Mouse (Mus musculus) neural tube, embryonic 13.5 days (tissue): ENCODE data around the gene Rbfox3. TPM values are rescaled to one million over a fixed set of nuclear protein-coding genes. Genes with fewer than 3 reads are reported as not detected.
A peak's percentile ranks its signal among the peaks of the same experiment; 100 is the strongest.

Experiments used
- ATAC-seq: fragments of 200-750 bp; cut with Nextera tagmentation; 2 replicates; pipeline ENCODE4 v1.8.0; 2017; ENCODE audit warnings: low read depth, mild to moderate bottlenecking, moderate TSS enrichment, moderate library complexity
- H3K27ac ChIP-seq: fragments of 300-500 bp; sonication (generic); replicated peaks from 2 replicates; pipeline ENCODE4 v1.5.1; 2015; ENCODE audit warnings: moderate library complexity, mild to moderate bottlenecking, inconsistent platforms
- H3K27me3 ChIP-seq: fragments of 300-500 bp; sonication (generic); 2 replicates; pipeline ENCODE4 v1.6.1; 2015; ENCODE audit warnings: mild to moderate bottlenecking, inconsistent platforms
- H3K36me3 ChIP-seq: fragments of 300-500 bp; sonication (generic); 2 replicates; pipeline ENCODE4 v1.6.1; 2015; ENCODE audit warnings: mild to moderate bottlenecking, inconsistent platforms
- H3K4me1 ChIP-seq: fragments of 300-500 bp; sonication (generic); replicated peaks from 2 replicates; pipeline ENCODE4 v1.6.1; 2015; ENCODE audit warnings: inconsistent platforms
- H3K4me2 ChIP-seq: fragments of 300-500 bp; sonication (generic); 2 replicates; pipeline ENCODE4 v1.6.1; 2015; ENCODE audit warnings: inconsistent platforms, mild to moderate bottlenecking, moderate library complexity
- H3K4me3 ChIP-seq: fragments of 300-500 bp; sonication (generic); 2 replicates; pipeline ENCODE4 v1.5.1; 2015; ENCODE audit warnings: mild to moderate bottlenecking, inconsistent platforms
- H3K9ac ChIP-seq: fragments of 300-500 bp; sonication (generic); 2 replicates; pipeline ENCODE4 v1.6.1; 2015; ENCODE audit warnings: moderate library complexity, mild to moderate bottlenecking, inconsistent platforms
- H3K9me3 ChIP-seq: fragments of 300-500 bp; sonication (generic); 2 replicates; pipeline ENCODE4 v1.6.1; 2016; ENCODE audit warnings: inconsistent platforms
- WGBS: fragments of 180-500 bp; shearing (Covaris S2); methylation state at CpG from one replicate; pipeline ENCODE4 v1.1.7; 2015; 5-methylcytosine and 5-hydroxymethylcytosine counted together
- polyA plus RNA-seq: library from polyadenylated mRNA; unstranded; fragments of >200 nt; fragmentation: Nextera tagmentation; extraction: Ambion mirVana; gene quantifications from 2 replicates; pipeline ENCODE4 v1.2.1, GENCODE M21; 2015

The Rbfox3 gene
- polyA plus RNA-seq, 1 experiment from 2014 or later: 71.2 TPM

GRCm38 (mm10) chr11:118696226-118696930 is 215.0 kb downstream of the Rbfox3 start:
- no peak overlapping the region for H3K4me2 ChIP-seq
- no peaks in the 10 kb centered on the region for H3K27me3 ChIP-seq
- H3K9ac ChIP-seq: no peak overlapping the region; the same call in 1 of the 2 replicates
- H3K9me3 ChIP-seq: no peaks in the 10 kb centered on the region
- no peak overlapping the region for H3K4me3 ChIP-seq
- no peaks in the 10 kb centered on the region for H3K36me3 ChIP-seq
- peak overlapping the region; percentile 68 for H3K27ac ChIP-seq
- peaks cover 86% of the 10 kb centered on the region for H3K4me1 ChIP-seq
- 61% methylated on average over 16 of the region's 16 CpGs for WGBS
- ATAC-seq: no peak

GRCm38 (mm10) chr11:118693276-118693675 is 218.1 kb downstream of the Rbfox3 start:
- WGBS: 86% methylated on average over 7 of the region's 7 CpGs
- Histone ChIP-seq H3K9ac (no peak overlapping the region), H3K4me3 (no peak overlapping the region), H3K27ac (0 out of 2 replicates have a peak overlapping the region, but pooled peaks have one; percentile 79), H3K4me2 (no peak overlapping the region), H3K9me3 (no peaks in the 10 kb centered on the region), H3K27me3 (no peaks in the 10 kb centered on the region), H3K36me3 (no peaks in the 10 kb centered on the region), H3K4me1 (peaks cover 87% of the 10 kb centered on the region)
- ATAC-seq: no peak

- Histone ChIP-seq H3K4me1 (peaks cover 82% of the 10 kb centered on the region), H3K4me3 (no peak overlapping the region), H3K27me3 (no peaks in the 10 kb centered on the region), H3K9me3 (no peaks in the 10 kb centered on the region), H3K27ac (no peak overlapping the region), H3K4me2 (no peak overlapping the region), H3K9ac (no peak overlapping the region), H3K36me3 (no peaks in the 10 kb centered on the region)
- 87% methylated on average over 8 of the region's 8 CpGs for WGBS
- ATAC-seq: no peak
Measured at GRCm38 (mm10) chr11:118690262-118690661, 221.1 kb downstream of the Rbfox3 start.

GRCm38 (mm10) chr11:118685397-118685796 is 226.0 kb downstream of the Rbfox3 start:
- Histone ChIP-seq H3K36me3 (no peaks in the 10 kb centered on the region), H3K4me1 (peaks cover 74% of the 10 kb centered on the region), H3K27me3 (no peaks in the 10 kb centered on the region), H3K4me3 (no peak overlapping the region), H3K9me3 (no peaks in the 10 kb centered on the region), H3K9ac (no peak overlapping the region), H3K4me2 (peak overlapping the region; percentile 15; the same call in 1 of the 2 replicates), H3K27ac (peak overlapping the region; percentile 93)
- peak; percentile 76 for ATAC-seq
- WGBS: 1% methylated on average over 16 of the region's 16 CpGs

GRCm38 (mm10) chr11:118684665-118685064 is 226.7 kb downstream of the Rbfox3 start:
- H3K36me3 ChIP-seq: no peaks in the 10 kb centered on the region
- H3K9ac ChIP-seq: 0 out of 2 replicates have a peak overlapping the region, but pooled peaks have one; percentile 13
- WGBS: 71% methylated on average over 4 of the region's 4 CpGs
- H3K27ac ChIP-seq: peak overlapping the region; percentile 93
- no peak for ATAC-seq
- peaks cover 74% of the 10 kb centered on the region for H3K4me1 ChIP-seq
- H3K4me2 ChIP-seq: peak overlapping the region; percentile 15; the same call in 1 of the 2 replicates
- H3K9me3 ChIP-seq: no peaks in the 10 kb centered on the region
- no peaks in the 10 kb centered on the region for H3K27me3 ChIP-seq
- H3K4me3 ChIP-seq: no peak overlapping the region

GRCm38 (mm10) chr11:118680699-118681098 is 230.7 kb downstream of the Rbfox3 start:
- WGBS: 71% methylated on average over 10 of the region's 10 CpGs
- ATAC-seq: no peak
- 0 out of 2 replicates have a peak overlapping the region, but pooled peaks have one; percentile 22 for H3K9ac ChIP-seq
- peak overlapping the region; percentile 87 for H3K27ac ChIP-seq
- H3K36me3 ChIP-seq: no peaks in the 10 kb centered on the region
- no peak overlapping the region for H3K4me3 ChIP-seq
- H3K9me3 ChIP-seq: no peaks in the 10 kb centered on the region
- no peak overlapping the region for H3K4me2 ChIP-seq
- H3K4me1 ChIP-seq: peaks cover 78% of the 10 kb centered on the region
- no peaks in the 10 kb centered on the region for H3K27me3 ChIP-seq

GRCm38 (mm10) chr11:118679736-118680410 is 231.5 kb downstream of the Rbfox3 start:
- H3K4me3 ChIP-seq: no peak overlapping the region
- no peak for ATAC-seq
- H3K4me1 ChIP-seq: peaks cover 76% of the 10 kb centered on the region
- no peaks in the 10 kb centered on the region for H3K36me3 ChIP-seq
- H3K9me3 ChIP-seq: no peaks in the 10 kb centered on the region
- H3K9ac ChIP-seq: no peak overlapping the region
- H3K27ac ChIP-seq: peak overlapping the region; percentile 87
- H3K27me3 ChIP-seq: no peaks in the 10 kb centered on the region
- H3K4me2 ChIP-seq: no peak overlapping the region
- WGBS: 63% methylated on average over 24 of the region's 24 CpGs

- 12% methylated on average over 20 of the region's 20 CpGs for WGBS
- H3K27me3 ChIP-seq: no peaks in the 10 kb centered on the region
- H3K9ac ChIP-seq: no peak overlapping the region
- H3K36me3 ChIP-seq: no peaks in the 10 kb centered on the region
- peak; percentile 51; the same call in 1 of the 2 replicates for ATAC-seq
- no peaks in the 10 kb centered on the region for H3K9me3 ChIP-seq
- H3K4me2 ChIP-seq: peak overlapping the region; percentile 17; the same call in 1 of the 2 replicates
- H3K4me3 ChIP-seq: no peak overlapping the region
- H3K4me1 ChIP-seq: peaks cover 74% of the 10 kb centered on the region
- H3K27ac ChIP-seq: peak overlapping the region; percentile 87
Measured at GRCm38 (mm10) chr11:118678515-118679104, 232.8 kb downstream of the Rbfox3 start.

- Histone ChIP-seq H3K27me3 (no peaks in the 10 kb centered on the region), H3K27ac (peak overlapping the region; percentile 87), H3K36me3 (no peaks in the 10 kb centered on the region), H3K9me3 (no peaks in the 10 kb centered on the region), H3K4me3 (no peak overlapping the region), H3K4me1 (peaks cover 86% of the 10 kb centered on the region), H3K4me2 (no peak overlapping the region), H3K9ac (no peak overlapping the region)
- WGBS: 60% methylated on average over 8 of the region's 8 CpGs
- no peak for ATAC-seq
Measured at GRCm38 (mm10) chr11:118677277-118677676, 234.1 kb downstream of the Rbfox3 start.

- Histone ChIP-seq H3K4me3 (no peak overlapping the region), H3K9me3 (no peaks in the 10 kb centered on the region), H3K27ac (no peak overlapping the region; the same call in 1 of the 2 replicates), H3K4me2 (no peak overlapping the region), H3K4me1 (peaks cover 84% of the 10 kb centered on the region), H3K27me3 (no peaks in the 10 kb centered on the region), H3K36me3 (no peaks in the 10 kb centered on the region), H3K9ac (no peak overlapping the region)
- 88% methylated on average over 7 of the region's 7 CpGs for WGBS
- ATAC-seq: no peak
Measured at GRCm38 (mm10) chr11:118676364-118676763, 235.0 kb downstream of the Rbfox3 start.

- Histone ChIP-seq H3K4me1 (peaks cover 78% of the 10 kb centered on the region), H3K9ac (no peak overlapping the region), H3K4me2 (no peak overlapping the region), H3K36me3 (no peaks in the 10 kb centered on the region), H3K9me3 (no peaks in the 10 kb centered on the region), H3K4me3 (no peak overlapping the region), H3K27me3 (no peaks in the 10 kb centered on the region), H3K27ac (no peak overlapping the region)
- no peak for ATAC-seq
- WGBS: 86% methylated on average over 6 of the region's 6 CpGs
Measured at GRCm38 (mm10) chr11:118671958-118672357, 239.4 kb downstream of the Rbfox3 start.

GRCm38 (mm10) chr11:118671216-118671615 is 240.2 kb downstream of the Rbfox3 start:
- H3K4me1 ChIP-seq: peaks cover 79% of the 10 kb centered on the region
- H3K9ac ChIP-seq: no peak overlapping the region
- H3K36me3 ChIP-seq: no peaks in the 10 kb centered on the region
- H3K9me3 ChIP-seq: no peaks in the 10 kb centered on the region
- no peak for ATAC-seq
- H3K4me2 ChIP-seq: no peak overlapping the region
- peak overlapping the region; percentile 33; the same call in 1 of the 2 replicates for H3K27ac ChIP-seq
- H3K27me3 ChIP-seq: no peaks in the 10 kb centered on the region
- H3K4me3 ChIP-seq: no peak overlapping the region
- WGBS: 76% methylated on average over 6 of the region's 6 CpGs
